Mouse (Mus musculus) adrenal gland, postnatal 10 days (tissue): Measurements from ENCODE around the gene Asic1. TPM values are rescaled to one million over a fixed set of nuclear protein-coding genes. Genes with fewer than 3 reads are reported as not detected.
A peak's percentile ranks its signal among the peaks of the same experiment; 100 is the strongest.

Experiments used
- DNase-seq: peaks from one replicate; pipeline ENCODE4 v3.0.0; 2021; ENCODE audit warnings: mixed read lengths
- total RNA-seq, 2 experiments: library from RNA; stranded (reverse); gene quantifications; 2 replicates each; pipeline ENCODE4 v1.2.3; 2021

The Asic1 gene
- total RNA-seq, 2 experiments from 2014 or later, result 0.75 to 1.5 TPM

GRCm38 (mm10) chr15:99703104-99703503 is 32.9 kb downstream of the Asic1 start:
- DNase-seq, result no peak

GRCm38 (mm10) chr15:99703676-99704040 is 33.5 kb downstream of the Asic1 start:
- DNase-seq, result no peak

DNA sequence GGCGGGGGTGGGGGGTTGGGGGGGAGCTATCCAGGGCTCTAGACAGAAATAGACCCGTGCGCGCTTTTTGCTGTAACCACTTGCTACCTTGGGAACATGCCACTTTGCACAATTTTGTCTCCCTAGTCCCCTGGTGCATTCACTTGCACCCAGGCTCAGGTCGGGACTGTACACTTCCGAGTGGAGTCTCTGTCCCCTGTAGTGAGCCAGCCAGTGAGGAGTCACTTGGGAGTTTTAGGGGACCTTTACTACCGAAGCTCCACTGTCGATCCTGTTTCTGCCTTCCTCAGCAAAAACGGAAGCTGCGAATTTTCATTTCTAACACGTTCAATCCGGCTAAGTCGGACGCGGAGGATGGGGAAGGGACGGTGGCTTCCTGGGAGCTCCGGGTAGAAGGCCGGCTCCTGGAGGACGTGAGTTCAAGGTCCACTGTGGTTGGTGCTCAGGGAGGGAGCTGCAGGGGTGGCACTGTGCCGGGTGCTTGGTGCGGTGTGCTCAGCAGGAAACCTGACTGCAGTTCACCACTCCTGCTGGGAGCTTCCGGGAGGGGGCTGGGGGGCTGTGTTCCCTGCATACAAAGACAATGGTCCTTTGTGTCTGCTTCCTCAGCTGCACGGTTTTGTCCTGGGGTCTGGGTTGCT is 34.0 kb downstream of the Asic1 start:
- peak; percentile 72 for DNase-seq

- DNase-seq, result peak; percentile 50
These were observed 34.7 kb downstream of the Asic1 start for GRCm38 (mm10) chr15:99704881-99705280.

DNA sequence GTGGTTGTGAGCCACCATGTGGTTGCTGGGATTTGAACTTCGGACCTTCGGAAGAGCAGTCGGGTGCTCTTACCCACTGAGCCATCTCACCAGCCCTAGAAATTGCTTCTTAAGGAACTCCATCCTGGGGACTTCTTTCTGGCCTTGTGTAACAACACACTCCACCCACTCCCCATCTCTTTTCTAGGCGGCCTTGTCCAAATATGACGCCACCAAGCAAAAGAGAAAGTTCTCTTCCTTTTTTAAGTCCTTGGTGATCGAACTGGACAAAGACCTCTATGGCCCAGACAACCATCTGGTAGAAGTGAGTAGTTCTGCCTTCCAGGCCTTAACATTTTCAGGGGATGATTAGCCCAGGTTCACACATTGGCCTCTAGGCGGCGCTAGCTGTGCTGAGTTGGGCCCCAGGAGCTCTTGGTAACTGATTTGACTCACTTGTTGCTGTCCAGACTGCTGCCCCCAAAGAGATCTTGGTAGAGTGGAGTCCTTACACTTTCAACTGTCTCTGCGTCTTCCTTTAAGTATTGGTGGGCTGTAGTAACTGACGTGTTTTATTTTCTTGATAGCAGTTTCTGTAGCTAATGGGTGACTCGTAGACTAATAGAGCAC is 35.4 kb downstream of the Asic1 start, which contains the start of gene Gm17349:
Gene Gm17349 (minus strand): TSS at position 51 of the 609 bp plus-strand sequence.
- peak; percentile 79 for DNase-seq

- no peak for DNase-seq
These were observed 38.0 kb downstream of the Asic1 start for GRCm38 (mm10) chr15:99708176-99708575.

GRCm38 (mm10) chr15:99710221-99711190 is 40.3 kb downstream of the Asic1 start:
- peak; percentile 36 for DNase-seq

DNA sequence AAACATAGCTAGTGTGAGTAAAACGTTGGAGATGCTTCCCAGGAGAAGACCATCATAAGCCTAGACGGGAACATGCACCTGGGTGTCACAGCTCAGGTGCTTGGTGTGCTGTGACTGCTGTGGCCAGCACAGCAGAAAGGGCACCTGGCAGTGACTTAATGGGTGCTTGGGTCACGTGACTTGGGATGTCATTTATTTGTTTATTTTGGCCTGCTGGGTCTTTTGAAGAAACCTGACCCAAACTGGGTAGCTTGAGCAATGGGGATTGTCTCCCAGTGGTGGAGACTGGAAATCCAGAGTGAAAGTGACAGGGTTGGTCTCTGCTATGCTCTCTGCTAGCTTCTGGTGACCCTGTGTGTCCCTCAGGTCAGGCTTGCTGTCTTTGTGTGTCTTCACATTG is 41.3 kb downstream of the Asic1 start:
- peak; percentile 15 for DNase-seq

DNA sequence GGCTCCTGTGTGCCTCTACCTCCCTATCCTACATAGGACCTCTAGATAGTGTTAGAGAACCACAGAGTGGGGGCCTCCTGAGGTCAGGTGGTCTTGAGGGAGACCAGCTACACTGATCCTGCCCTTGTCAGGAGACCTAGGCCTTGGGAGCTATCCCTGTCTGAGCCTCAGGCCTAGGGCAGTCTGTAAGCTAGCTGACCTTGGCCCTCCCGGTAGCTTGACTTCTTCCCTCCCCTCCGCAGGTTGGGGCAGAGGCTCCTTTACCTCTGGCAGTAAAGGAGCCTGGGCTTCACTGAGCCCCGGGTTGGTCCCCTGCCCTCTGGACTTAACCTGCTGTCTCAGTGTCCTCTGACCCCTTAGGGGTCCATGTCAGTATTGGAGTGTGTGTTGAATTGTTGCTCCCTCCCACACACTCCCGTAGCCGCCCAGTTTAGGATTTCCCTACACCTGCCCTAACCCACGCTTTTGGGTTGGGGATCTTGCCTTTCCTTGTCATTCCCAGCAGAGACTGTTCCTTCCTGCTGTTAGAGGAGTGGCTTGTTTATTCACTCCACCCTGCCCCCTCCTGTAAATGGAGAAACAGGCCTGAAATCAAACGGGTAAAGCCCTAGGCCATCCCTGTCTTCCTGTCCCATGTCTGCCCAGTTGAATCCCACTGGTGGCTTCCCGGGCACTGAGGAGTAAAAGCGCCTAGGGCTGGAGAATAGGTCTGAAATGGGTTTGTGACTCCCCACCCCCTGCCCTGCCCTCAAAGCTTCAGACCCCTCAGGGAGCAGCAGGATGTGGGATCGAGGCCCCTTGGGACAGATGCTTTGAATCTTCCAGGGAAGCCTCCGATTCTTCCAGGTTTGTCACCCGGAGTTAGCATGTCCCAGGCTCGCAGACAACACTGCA is 42.7 kb downstream of the Asic1 start:
- peak; percentile 22 for DNase-seq

- peak; percentile 57 for DNase-seq
These were observed 43.4 kb downstream of the Asic1 start for GRCm38 (mm10) chr15:99713569-99713968.

GRCm38 (mm10) chr15:99714206-99714605 is 44.0 kb downstream of the Asic1 start:
- DNase-seq, result peak; percentile 83

DNA sequence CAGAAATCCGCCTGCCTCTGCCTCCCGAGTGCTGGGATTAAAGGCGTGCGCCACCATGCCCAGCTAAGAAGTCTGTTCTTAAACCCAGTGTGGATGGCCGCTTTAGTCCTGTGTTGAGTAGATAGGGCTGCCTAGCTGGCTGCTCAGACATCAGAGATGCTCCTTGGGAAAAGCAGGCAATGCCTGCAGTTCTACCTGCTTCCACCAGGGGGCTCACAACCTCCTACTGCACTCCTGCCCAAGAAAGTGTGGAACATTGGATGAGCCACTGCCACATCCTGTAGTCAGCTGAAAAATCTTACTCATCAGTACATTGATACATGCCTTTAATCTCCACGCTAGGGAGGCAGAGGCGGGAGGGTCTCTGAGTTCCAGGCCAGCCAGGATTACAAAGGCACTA is 44.7 kb downstream of the Asic1 start:
- DNase-seq, result peak; percentile 85

GRCm38 (mm10) chr15:99715361-99715865 is 45.2 kb downstream of the Asic1 start:
- peak; percentile 40 for DNase-seq

- DNase-seq, result peak; percentile 78
These were observed 46.0 kb downstream of the Asic1 start for GRCm38 (mm10) chr15:99715982-99716746.

- no peak for DNase-seq
These were observed 46.6 kb downstream of the Asic1 start for GRCm38 (mm10) chr15:99716814-99717213.

- DNase-seq, result peak; percentile 90
These were observed 47.5 kb downstream of the Asic1 start, which contains the start of gene Gpd1 for GRCm38 (mm10) chr15:99717386-99718334. Gpd1 (plus strand) TSS chr15:99717515.

DNA sequence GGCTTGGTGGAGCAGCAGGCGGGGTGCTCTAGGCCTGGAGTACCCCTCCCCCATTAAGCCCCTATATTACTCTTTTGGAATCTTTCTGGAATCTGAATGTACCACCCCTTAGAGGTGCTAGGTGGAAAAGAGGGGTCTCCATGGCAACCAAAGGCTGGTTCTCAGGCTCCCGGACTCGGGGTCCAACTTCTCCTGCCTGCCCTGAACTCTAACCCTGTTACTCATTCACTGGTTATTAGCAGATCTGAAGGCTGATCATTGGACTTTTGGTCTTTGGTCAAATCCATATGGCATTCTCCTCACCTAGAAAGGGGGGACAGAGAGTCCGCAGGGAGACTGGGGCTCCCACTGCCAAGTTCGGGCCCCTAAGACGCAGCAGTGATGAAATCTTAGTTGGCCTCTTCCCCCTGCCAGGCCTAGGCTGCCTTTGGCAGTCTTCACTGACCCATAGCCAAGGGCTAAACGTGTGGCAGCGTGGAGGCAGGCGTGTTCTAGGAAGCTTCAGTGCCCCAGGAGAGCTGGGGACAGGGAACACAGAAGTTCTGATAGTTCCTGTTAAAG is 48.4 kb downstream of the Asic1 start:
- DNase-seq, result peak; percentile 67

GRCm38 (mm10) chr15:99719865-99720264 is 49.7 kb downstream of the Asic1 start:
- peak; percentile 19 for DNase-seq
